Mouse (Mus musculus) kidney, embryonic 14.5 days (tissue): ENCODE measurements around the gene Lgals1. TPM values are rescaled to one million over a fixed set of nuclear protein-coding genes. Genes with fewer than 3 reads are reported as not detected.

Experiments
- ATAC-seq: fragments of 200-750 bp; cut with Nextera tagmentation; 2 replicates; pipeline ENCODE4 v1.8.0; 2017; ENCODE audit warnings: moderate number of reproducible peaks, mild to moderate bottlenecking, moderate TSS enrichment, moderate library complexity; ENCODE audit not compliant: low FRiP score, low TSS enrichment
- H3K27ac ChIP-seq: fragments of 300-500 bp; sonication (generic); 2 replicates; pipeline ENCODE4 v1.5.1; 2014; ENCODE audit warnings: low read depth, mild to moderate bottlenecking, low read length, moderate library complexity, mixed read lengths
- H3K27me3 ChIP-seq: fragments of 300-500 bp; sonication (generic); 2 replicates; pipeline ENCODE4 v1.6.1; 2014; ENCODE audit warnings: mild to moderate bottlenecking, low read length; ENCODE audit not compliant: control insufficient read depth, insufficient read depth
- H3K36me3 ChIP-seq: fragments of 300-500 bp; sonication (generic); 2 replicates; pipeline ENCODE4 v1.6.1; 2014; ENCODE audit warnings: low read length, mixed read lengths; ENCODE audit not compliant: control insufficient read depth, insufficient read depth
- H3K4me1 ChIP-seq: fragments of 300-500 bp; sonication (generic); 2 replicates; pipeline ENCODE4 v1.6.1; 2014; ENCODE audit warnings: low read length, mixed read lengths; ENCODE audit not compliant: control insufficient read depth, insufficient read depth
- H3K4me2 ChIP-seq: fragments of 300-500 bp; sonication (generic); replicated peaks from 2 replicates; pipeline ENCODE4 v1.6.1; 2014; ENCODE audit warnings: low read depth, mild to moderate bottlenecking, low read length
- H3K4me3 ChIP-seq: fragments of 300-500 bp; sonication (generic); 2 replicates; pipeline ENCODE4 v1.5.1; 2014; ENCODE audit warnings: mild to moderate bottlenecking, low read length
- H3K9ac ChIP-seq: fragments of 300-500 bp; sonication (generic); 2 replicates; pipeline ENCODE4 v1.6.1; 2014; ENCODE audit warnings: low read depth, mild to moderate bottlenecking, low read length, moderate library complexity
- H3K9me3 ChIP-seq: fragments of 300-500 bp; sonication (generic); 2 replicates; pipeline ENCODE4 v1.6.1; 2016; ENCODE audit warnings: low read length; ENCODE audit not compliant: control insufficient read depth
- WGBS: fragments of 180-500 bp; shearing (Covaris S2); extraction: QIAGEN DNeasy Blood & Tissue Kit; methylation state at CpG from one replicate; pipeline ENCODE4 v1.1.7; 2014; 5-methylcytosine and 5-hydroxymethylcytosine counted together
- polyA plus RNA-seq: library from polyadenylated mRNA; unstranded; fragments of >200 nt; fragmentation: Nextera tagmentation; extraction: Ambion mirVana; gene quantifications from 2 replicates; pipeline ENCODE4 v1.2.1, GENCODE M21; 2014

Lgals1 gene
- polyA plus RNA-seq, 1 experiment from 2014 or later, result 584 TPM

- peaks cover 28% of the 10 kb centered on the region for H3K4me1 ChIP-seq
- H3K36me3 ChIP-seq, result peaks cover 20% of the 10 kb centered on the region
- peak overlapping the region; percentile 73 for H3K4me3 ChIP-seq
- no peak for ATAC-seq
- 63% methylated on average over 12 of the region's 12 CpGs for WGBS
- H3K4me2 ChIP-seq, result peak overlapping the region; percentile 97
- H3K9me3 ChIP-seq, result no peaks in the 10 kb centered on the region
- no peak overlapping the region for H3K27ac ChIP-seq
- H3K27me3 ChIP-seq, result no peaks in the 10 kb centered on the region
- H3K9ac ChIP-seq, result 0 out of 2 replicates have a peak overlapping the region, but pooled peaks have one; percentile 28
Observed at GRCm38 (mm10) chr15:78916052-78916826, 10.3 kb upstream of the Lgals1 start.

GRCm38 (mm10) chr15:78918126-78918525, 8.4 kb upstream of the Lgals1 start:
- Histone ChIP-seq H3K27me3 (no peaks in the 10 kb centered on the region), H3K27ac (no peak overlapping the region), H3K4me3 (no peak overlapping the region), H3K36me3 (peaks cover 18% of the 10 kb centered on the region), H3K4me1 (peaks cover 28% of the 10 kb centered on the region), H3K4me2 (no peak overlapping the region), H3K9ac (no peak overlapping the region), H3K9me3 (no peaks in the 10 kb centered on the region)
- ATAC-seq, result no peak
- WGBS, result 84% methylated on average over 23 of the region's 23 CpGs

- H3K4me3 ChIP-seq, result no peak overlapping the region
- peaks cover 27% of the 10 kb centered on the region for H3K4me1 ChIP-seq
- no peak for ATAC-seq
- no peaks in the 10 kb centered on the region for H3K9me3 ChIP-seq
- H3K27me3 ChIP-seq, result no peaks in the 10 kb centered on the region
- H3K4me2 ChIP-seq, result no peak overlapping the region
- H3K27ac ChIP-seq, result no peak overlapping the region
- peaks cover 18% of the 10 kb centered on the region for H3K36me3 ChIP-seq
- H3K9ac ChIP-seq, result no peak overlapping the region
- 61% methylated on average over 12 of the region's 12 CpGs for WGBS
Observed at GRCm38 (mm10) chr15:78919914-78920313, 6.6 kb upstream of the Lgals1 start.

GRCm38 (mm10) chr15:78922700-78923099, 3.8 kb upstream of the Lgals1 start:
- ATAC-seq, result no peak
- Histone ChIP-seq H3K4me2 (no peak overlapping the region), H3K9me3 (no peaks in the 10 kb centered on the region), H3K4me3 (no peak overlapping the region), H3K27ac (no peak overlapping the region), H3K36me3 (peaks cover 17% of the 10 kb centered on the region), H3K27me3 (no peaks in the 10 kb centered on the region), H3K9ac (no peak overlapping the region), H3K4me1 (peaks cover 32% of the 10 kb centered on the region)
- 92% methylated on average over 7 of the region's 7 CpGs for WGBS

GRCm38 (mm10) chr15:78923585-78923984, 2.9 kb upstream of the Lgals1 start:
- Histone ChIP-seq H3K27me3 (no peaks in the 10 kb centered on the region), H3K9ac (no peak overlapping the region), H3K27ac (no peak overlapping the region), H3K4me1 (peaks cover 29% of the 10 kb centered on the region), H3K36me3 (peaks cover 11% of the 10 kb centered on the region; the same call in 1 of the 2 replicates), H3K4me3 (no peak overlapping the region), H3K9me3 (no peaks in the 10 kb centered on the region), H3K4me2 (no peak overlapping the region)
- ATAC-seq, result no peak
- 62% methylated on average over 6 of the region's 6 CpGs for WGBS

GRCm38 (mm10) chr15:78925129-78925528, 1.4 kb upstream of the Lgals1 start:
- no peak overlapping the region for H3K4me2 ChIP-seq
- H3K36me3 ChIP-seq, result peaks cover 7% of the 10 kb centered on the region
- H3K27me3 ChIP-seq, result no peaks in the 10 kb centered on the region
- WGBS, result 31% methylated on average over 8 of the region's 8 CpGs
- peaks cover 29% of the 10 kb centered on the region for H3K4me1 ChIP-seq
- no peaks in the 10 kb centered on the region for H3K9me3 ChIP-seq
- peak overlapping the region; percentile 88; the same call in 1 of the 2 replicates for H3K27ac ChIP-seq
- 0 out of 2 replicates have a peak overlapping the region, but pooled peaks have one; percentile 25 for H3K9ac ChIP-seq
- no peak for ATAC-seq
- no peak overlapping the region for H3K4me3 ChIP-seq

GRCm38 (mm10) chr15:78927021-78927787, 679 bp downstream of the Lgals1 start:
- H3K27ac ChIP-seq, result peak overlapping the region; percentile 88
- H3K36me3 ChIP-seq, result peaks cover 7% of the 10 kb centered on the region
- no peaks in the 10 kb centered on the region for H3K9me3 ChIP-seq
- ATAC-seq, result no peak
- H3K4me1 ChIP-seq, result peaks cover 27% of the 10 kb centered on the region
- peak overlapping the region; percentile 49 for H3K4me3 ChIP-seq
- peak overlapping the region; percentile 81 for H3K4me2 ChIP-seq
- H3K9ac ChIP-seq, result peak overlapping the region; percentile 63
- no peaks in the 10 kb centered on the region for H3K27me3 ChIP-seq
- 17% methylated on average over 15 of the region's 15 CpGs for WGBS

- no peaks in the 10 kb centered on the region for H3K9me3 ChIP-seq
- peak overlapping the region; percentile 49 for H3K4me3 ChIP-seq
- H3K27me3 ChIP-seq, result no peaks in the 10 kb centered on the region
- peak overlapping the region; percentile 63 for H3K9ac ChIP-seq
- H3K4me1 ChIP-seq, result peaks cover 27% of the 10 kb centered on the region
- H3K27ac ChIP-seq, result peak overlapping the region; percentile 88
- peak overlapping the region; percentile 81 for H3K4me2 ChIP-seq
- ATAC-seq, result peak; percentile 68
- WGBS, result 1% methylated on average over 25 of the region's 35 CpGs
- peaks cover 7% of the 10 kb centered on the region for H3K36me3 ChIP-seq
Observed at GRCm38 (mm10) chr15:78927788-78928457, 1.4 kb downstream of the Lgals1 start.
